Mouse (Mus musculus) embryonic facial prominence, embryonic 11.5 days (tissue): ENCODE data around the gene Ndrg4. TPM values are rescaled to one million over a fixed set of nuclear protein-coding genes. Genes with fewer than 3 reads are reported as not detected.
"Not testable (repeated sequence)": the region's sequence is repeated elsewhere in the genome, so short reads cannot be mapped to it uniquely, and the experiment has no call there.

Source experiments
- ATAC-seq: fragments of 200-750 bp; cut with Nextera tagmentation; replicated peaks from 2 replicates; pipeline ENCODE4 v1.8.0; 2017; ENCODE audit warnings: low read depth; ENCODE audit not compliant: insufficient number of reproducible peaks, low FRiP score, low TSS enrichment
- DNase-seq: peaks from one replicate; pipeline ENCODE4 v3.0.0-alpha.2; 2015; ENCODE audit warnings: low spot score
- H3K27ac ChIP-seq: fragments of 300-500 bp; sonication (generic); replicated peaks from 2 replicates; pipeline ENCODE4 v1.5.1; 2014; ENCODE audit warnings: mild to moderate bottlenecking, low read depth, low read length, control low read depth
- H3K27me3 ChIP-seq: fragments of 300-500 bp; sonication (generic); 2 replicates; pipeline ENCODE4 v1.6.1; 2014; ENCODE audit warnings: mild to moderate bottlenecking, low read length, moderate library complexity, mixed read lengths; ENCODE audit not compliant: control insufficient read depth, insufficient read depth
- H3K36me3 ChIP-seq: fragments of 300-500 bp; sonication (generic); replicated peaks from 2 replicates; pipeline ENCODE4 v1.6.1; 2014; ENCODE audit warnings: low read depth, mild to moderate bottlenecking, low read length, moderate library complexity, mixed read lengths; ENCODE audit not compliant: control insufficient read depth, insufficient read depth
- H3K4me1 ChIP-seq: fragments of 300-500 bp; sonication (generic); 2 replicates; pipeline ENCODE4 v1.6.1; 2014; ENCODE audit warnings: low read length, mixed read lengths; ENCODE audit not compliant: control insufficient read depth, insufficient read depth
- H3K4me2 ChIP-seq: fragments of 300-500 bp; sonication (generic); 2 replicates; pipeline ENCODE4 v1.6.1; 2014; ENCODE audit warnings: low read depth, mild to moderate bottlenecking, control low read depth, low read length, moderate library complexity
- H3K4me3 ChIP-seq: fragments of 300-500 bp; sonication (generic); 2 replicates; pipeline ENCODE4 v1.5.1; 2014; ENCODE audit warnings: low read depth, low read length, control low read depth
- H3K9ac ChIP-seq: fragments of 300-500 bp; sonication (generic); replicated peaks from 2 replicates; pipeline ENCODE4 v1.6.1; 2014; ENCODE audit warnings: mild to moderate bottlenecking, control low read depth, low read length
- H3K9me3 ChIP-seq: fragments of 300-500 bp; sonication (generic); replicated peaks from 2 replicates; pipeline ENCODE4 v1.6.1; 2016; ENCODE audit warnings: mild to moderate bottlenecking, low read length, inconsistent platforms, mixed read lengths; ENCODE audit not compliant: control insufficient read depth
- WGBS: fragments of 180-500 bp; shearing (Covaris S2); extraction: QIAGEN DNeasy Blood & Tissue Kit; methylation state at CpG from one replicate; pipeline ENCODE4 v1.1.7; 2014; 5-methylcytosine and 5-hydroxymethylcytosine counted together
- polyA plus RNA-seq: library from polyadenylated mRNA; unstranded; fragments of >200 nt; fragmentation: Nextera tagmentation; extraction: Ambion mirVana; gene quantifications from 2 replicates; pipeline ENCODE4 v1.2.1, GENCODE M21; 2014

The Ndrg4 gene
- polyA plus RNA-seq, 1 experiment from 2014 or later: 21.2 TPM

DNA sequence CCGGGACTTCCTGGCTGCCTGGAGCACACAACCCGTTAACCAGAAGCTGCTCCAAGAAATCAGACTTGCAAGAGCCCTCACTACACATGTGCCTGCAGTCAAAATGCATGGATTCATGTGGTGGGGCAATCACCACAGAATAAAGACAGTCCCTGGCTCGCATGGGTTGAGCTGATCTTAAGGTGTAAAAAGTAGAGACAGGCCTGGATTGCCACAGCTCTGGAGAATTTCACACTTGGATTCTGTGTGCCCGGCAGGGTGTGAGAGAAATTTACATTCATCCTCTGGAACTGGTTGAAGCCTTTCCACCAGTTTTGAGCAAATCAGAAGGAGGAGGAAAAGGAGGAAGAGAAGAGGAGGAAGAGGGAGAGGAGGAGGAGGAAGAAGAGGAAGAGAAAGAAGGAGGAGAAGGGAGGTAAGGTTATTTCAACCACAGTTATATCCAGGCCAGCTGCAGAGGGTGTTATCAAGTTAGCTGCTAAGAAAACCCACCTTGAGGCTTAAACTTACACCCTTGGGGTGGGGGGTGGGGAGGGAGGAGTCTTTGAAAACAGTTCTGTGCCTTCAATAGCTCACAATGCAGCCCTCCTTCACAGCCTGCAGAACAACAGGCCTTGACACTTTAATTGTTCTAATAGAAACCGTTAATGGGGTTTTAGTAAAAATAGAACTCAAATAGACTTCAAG is 20.3 kb upstream of the Ndrg4 start:
- no peaks in the 10 kb centered on the region for H3K36me3 ChIP-seq

DNA sequence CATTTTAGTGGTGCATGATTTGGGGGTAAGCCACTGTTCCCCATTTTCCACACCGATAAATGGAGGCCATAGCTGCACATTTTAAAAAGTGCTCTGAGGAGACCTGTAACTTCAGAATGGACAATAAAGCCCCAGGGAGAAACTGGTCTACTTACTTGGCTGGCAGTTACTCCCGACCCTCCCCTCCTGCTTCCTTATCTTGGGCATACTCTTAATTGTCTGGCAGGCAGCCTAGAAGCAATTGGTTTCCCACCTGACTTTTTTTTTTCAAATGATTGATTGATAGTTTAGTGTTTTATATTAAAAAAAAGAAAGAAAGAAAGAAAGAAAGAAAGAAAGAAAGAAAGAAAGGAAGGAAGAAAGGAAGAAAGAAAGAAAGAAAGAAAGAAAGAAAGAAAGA is 19.3 kb upstream of the Ndrg4 start:
- Histone ChIP-seq H3K4me1 (no peaks in the 10 kb centered on the region), H3K9ac (no peak overlapping the region), H3K9me3 (no peaks in the 10 kb centered on the region), H3K27me3 (no peaks in the 10 kb centered on the region), H3K4me3 (no peak overlapping the region), H3K4me2 (no peak overlapping the region), H3K36me3 (no peaks in the 10 kb centered on the region), H3K27ac (no peak overlapping the region)
- WGBS: 66% methylated on average over 2 of the region's 2 CpGs
- DNase-seq (no peak), ATAC-seq (no peak)

More for the DNA sequence above, 20.3 kb upstream of the Ndrg4 start:
- Histone ChIP-seq H3K9me3 (no peaks in the 10 kb centered on the region), H3K4me1 (no peaks in the 10 kb centered on the region), H3K27ac (no peak overlapping the region), H3K9ac (no peak overlapping the region), H3K4me2 (no peak overlapping the region), H3K27me3 (no peaks in the 10 kb centered on the region), H3K4me3 (no peak overlapping the region)
- no peak for ATAC-seq
- DNase-seq: no peak
- 57% methylated on average over 5 of the region's 5 CpGs for WGBS

GRCm38 (mm10) chr8:95660334-95660882 is 16.4 kb upstream of the Ndrg4 start:
- Histone ChIP-seq H3K4me1 (no peaks in the 10 kb centered on the region), H3K4me3 (no peak overlapping the region), H3K36me3 (no peaks in the 10 kb centered on the region), H3K27me3 (no peaks in the 10 kb centered on the region), H3K27ac (no peak overlapping the region), H3K9ac (no peak overlapping the region), H3K9me3 (no peaks in the 10 kb centered on the region), H3K4me2 (no peak overlapping the region)
- ATAC-seq (no peak), DNase-seq (no peak)
- WGBS: 68% methylated on average over 6 of the region's 6 CpGs

- Histone ChIP-seq H3K36me3 (no peaks in the 10 kb centered on the region), H3K4me2 (no peak overlapping the region), H3K9ac (no peak overlapping the region), H3K9me3 (no peaks in the 10 kb centered on the region), H3K27me3 (no peaks in the 10 kb centered on the region), H3K4me1 (no peaks in the 10 kb centered on the region), H3K4me3 (no peak overlapping the region), H3K27ac (no peak overlapping the region)
- WGBS: 79% methylated on average over 8 of the region's 8 CpGs
- ATAC-seq (no peak), DNase-seq (no peak)
Measured at GRCm38 (mm10) chr8:95661085-95661484, 15.7 kb upstream of the Ndrg4 start.

- WGBS: 86% methylated on average over 6 of the region's 6 CpGs
- no peak for DNase-seq
- no peaks in the 10 kb centered on the region for H3K27me3 ChIP-seq
- H3K4me3 ChIP-seq: no peak overlapping the region
- H3K4me2 ChIP-seq: no peak overlapping the region
- H3K27ac ChIP-seq: no peak overlapping the region
- H3K9me3 ChIP-seq: no peaks in the 10 kb centered on the region
- no peaks in the 10 kb centered on the region for H3K4me1 ChIP-seq
- no peak for ATAC-seq
- H3K36me3 ChIP-seq: no peaks in the 10 kb centered on the region
- no peak overlapping the region for H3K9ac ChIP-seq
Measured at GRCm38 (mm10) chr8:95661575-95661974, 15.2 kb upstream of the Ndrg4 start.

DNA sequence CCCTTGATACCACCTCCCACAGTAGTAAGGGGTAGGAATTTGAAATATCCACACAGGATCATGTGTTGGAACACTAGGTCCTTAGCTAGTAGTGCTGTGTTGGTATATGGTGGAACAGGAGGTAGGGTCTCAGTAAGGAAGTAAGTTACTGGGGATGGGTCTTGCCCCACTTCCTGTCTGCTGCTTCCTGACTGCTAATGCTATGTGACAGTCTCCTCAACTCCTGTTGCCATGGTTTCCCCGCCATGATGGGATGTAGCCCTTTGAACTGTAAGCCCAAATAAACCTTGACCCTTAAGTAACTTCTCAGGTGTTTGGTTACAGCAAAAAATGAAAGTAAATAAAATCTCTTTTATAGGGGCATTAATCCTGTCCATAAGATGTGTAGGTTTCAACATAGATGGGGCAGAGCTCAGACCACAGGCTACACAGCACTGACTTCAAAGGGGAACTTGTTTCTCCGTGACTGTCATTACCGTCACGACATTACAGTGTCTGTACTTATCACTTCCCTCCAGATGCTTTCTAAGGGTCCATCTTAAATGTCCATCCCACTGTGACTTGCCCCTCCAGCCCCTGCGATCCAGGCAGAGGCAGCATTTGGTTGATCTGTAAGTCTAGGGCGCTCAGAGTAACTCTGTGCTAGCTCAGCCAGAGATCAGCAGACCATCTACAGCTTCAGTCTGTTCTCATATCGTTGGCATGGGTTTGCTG is 13.7 kb upstream of the Ndrg4 start:
- Histone ChIP-seq H3K4me3 (no peak overlapping the region), H3K4me2 (no peak overlapping the region), H3K36me3 (no peaks in the 10 kb centered on the region), H3K9ac (no peak overlapping the region), H3K27ac (no peak overlapping the region), H3K4me1 (no peaks in the 10 kb centered on the region), H3K9me3 (no peaks in the 10 kb centered on the region), H3K27me3 (no peaks in the 10 kb centered on the region)
- DNase-seq (no peak), ATAC-seq (no peak)
- WGBS: 90% methylated on average over 7 of the region's 7 CpGs

DNA sequence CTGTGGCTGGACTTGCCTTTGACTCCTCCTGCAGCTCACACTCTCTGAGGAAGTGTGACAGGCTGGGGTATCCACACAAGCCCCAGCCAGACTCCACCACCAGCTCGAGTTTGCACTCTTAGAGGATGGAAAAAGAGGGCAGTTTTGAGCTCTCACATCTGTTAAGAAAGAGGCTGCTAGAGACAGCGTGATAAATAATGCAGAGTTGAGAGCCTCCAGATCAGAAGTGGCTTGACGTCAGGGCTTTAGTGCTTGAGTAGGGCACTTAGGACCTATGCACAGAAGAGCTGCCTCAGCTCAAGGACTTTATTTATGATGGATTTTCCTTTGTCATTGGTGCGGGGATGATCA is 13.2 kb upstream of the Ndrg4 start:
- H3K9me3 ChIP-seq: no peaks in the 10 kb centered on the region
- H3K36me3 ChIP-seq: no peaks in the 10 kb centered on the region
- no peaks in the 10 kb centered on the region for H3K4me1 ChIP-seq
- WGBS: 76% methylated on average over 4 of the region's 4 CpGs
- no peak overlapping the region for H3K4me2 ChIP-seq
- DNase-seq (no peak), ATAC-seq (no peak)
- no peak overlapping the region for H3K9ac ChIP-seq
- H3K4me3 ChIP-seq: no peak overlapping the region
- H3K27ac ChIP-seq: no peak overlapping the region
- H3K27me3 ChIP-seq: no peaks in the 10 kb centered on the region

DNA sequence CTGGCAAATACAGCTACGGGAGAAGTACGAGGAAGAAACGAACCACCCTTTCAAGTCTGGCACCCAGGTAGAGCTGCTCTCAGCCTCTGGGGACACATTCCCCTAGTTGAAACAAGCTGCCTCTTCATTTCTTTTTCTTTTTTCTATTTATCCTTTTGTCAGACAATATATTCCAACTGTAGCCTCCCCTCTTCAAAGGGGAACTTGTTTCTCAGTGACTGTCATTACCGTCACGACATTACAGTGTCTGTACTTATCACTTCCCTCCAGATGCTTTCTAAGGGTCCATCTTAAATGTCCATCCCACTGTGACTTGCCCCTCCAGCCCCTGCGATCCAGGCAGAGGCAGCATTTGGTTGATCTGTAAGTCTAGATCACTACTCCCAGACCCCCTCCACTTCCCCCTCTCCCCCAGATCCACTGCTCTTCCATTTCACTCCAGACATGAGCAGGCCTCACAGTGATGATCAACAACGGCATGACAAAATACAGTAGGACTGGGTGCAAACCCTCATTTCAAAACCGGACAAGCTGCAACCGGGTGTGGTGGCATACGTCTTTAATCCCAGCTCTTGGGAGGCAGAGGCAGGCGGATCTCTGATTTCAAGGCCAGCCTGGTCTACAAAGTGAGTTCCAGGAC is 10.8 kb upstream of the Ndrg4 start:
- H3K9me3 ChIP-seq, H3K4me3 ChIP-seq, DNase-seq, ATAC-seq, H3K27ac ChIP-seq, H3K27me3 ChIP-seq, H3K9ac ChIP-seq, H3K4me2 ChIP-seq, H3K4me1 ChIP-seq, H3K36me3 ChIP-seq: not testable (repeated sequence)
- WGBS: 92% methylated on average over 11 of the region's 11 CpGs
